Mouse (Mus musculus): ENCODE measurements around the gene Plscr1.

- TF ChIP-seq CHD2 (IDR thresholded peaks at IDR 0.05; ENCODE audit: low read depth, low read length), result no peak
- no peak for TF ChIP-seq MAFK (IDR thresholded peaks at IDR 0.05; ENCODE audit: insufficient read depth, low read depth, low read length)
These were observed 23.4 kb upstream of the Plscr1 start for GRCm38 (mm10) chr9:92226127-92226655.
